Mouse (Mus musculus): ENCODE measurements at regions not wholly inside any gene's neighbourhood (a gene's known extent, or its start where the extent isn't known, plus 50 kb on each side); places are given as distances from the start of the nearest gene placed in this dataset.

DNA sequence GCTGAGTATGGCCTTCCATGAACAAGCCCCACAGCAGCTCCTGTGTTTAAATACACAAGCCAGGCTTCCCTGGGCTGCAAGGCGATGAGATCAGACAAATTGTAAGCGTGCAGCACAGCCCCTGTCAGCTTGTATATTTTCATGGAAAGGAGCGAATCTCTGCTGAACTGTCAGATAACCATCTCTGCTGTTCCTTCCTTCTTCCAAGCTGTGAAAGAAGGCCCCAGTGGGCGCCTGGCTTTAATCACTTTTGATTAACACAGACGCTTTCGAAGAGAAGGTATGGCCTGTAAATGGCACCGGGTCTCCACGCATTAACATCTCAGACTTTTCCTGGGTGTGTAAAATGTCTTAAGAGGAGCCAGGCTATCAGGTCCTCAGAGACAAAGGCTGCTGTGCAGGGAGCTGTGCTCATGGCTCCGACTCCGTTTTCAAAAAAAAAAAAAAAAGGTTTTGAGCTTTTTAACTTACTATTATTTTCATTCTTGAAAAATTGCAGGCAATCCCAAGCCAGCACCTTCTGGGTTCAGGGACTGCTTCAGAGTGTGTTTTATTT is 131.9 kb upstream of the Tmem72 start:
- no peak overlapping the region for H3K4me3 ChIP-seq (ENCODE audit: low read depth, low read length)
- 47% methylated on average over 10 of the region's 10 CpGs for WGBS
- no peaks in the 10 kb centered on the region for H3K36me3 ChIP-seq (ENCODE audit: insufficient read depth, low read length)
- no peaks in the 10 kb centered on the region for H3K9me3 ChIP-seq (ENCODE audit: low read length)
- no peak overlapping the region for H3K27ac ChIP-seq (ENCODE audit: low read depth, low read length)
- H3K9ac ChIP-seq (replicated peaks; ENCODE audit: low read length, poor library complexity, severe bottlenecking), result no peak overlapping the region
- no peaks in the 10 kb centered on the region for H3K4me1 ChIP-seq (ENCODE audit: insufficient read depth, low read length)
- no peaks in the 10 kb centered on the region for H3K27me3 ChIP-seq (ENCODE audit: insufficient read depth, low read length)
- TF ChIP-seq CTCF (IDR thresholded peaks at IDR 0.05), result no peak
- no peak overlapping the region for H3K4me2 ChIP-seq (ENCODE audit: low read depth, low read length, poor library complexity, severe bottlenecking)
- no peak for DNase-seq (ENCODE audit: low spot score)
- ATAC-seq (ENCODE audit: low FRiP score), result no peak

GRCm38 (mm10) chr6:116854029-116854428 is 137.3 kb upstream of the Tmem72 start:
- no peak overlapping the region for H3K4me2 ChIP-seq (ENCODE audit: low read depth, low read length, poor library complexity, severe bottlenecking)
- H3K27me3 ChIP-seq (ENCODE audit: insufficient read depth, low read length), result no peaks in the 10 kb centered on the region
- H3K36me3 ChIP-seq (ENCODE audit: insufficient read depth, low read length), result no peaks in the 10 kb centered on the region
- H3K9ac ChIP-seq (replicated peaks; ENCODE audit: low read length, poor library complexity, severe bottlenecking), result no peak overlapping the region
- DNase-seq (ENCODE audit: low spot score) (no peak), ATAC-seq (ENCODE audit: low FRiP score) (no peak)
- H3K27ac ChIP-seq (ENCODE audit: low read depth, low read length), result no peak overlapping the region
- no peak overlapping the region for H3K4me3 ChIP-seq (ENCODE audit: low read depth, low read length)
- H3K4me1 ChIP-seq (ENCODE audit: insufficient read depth, low read length), result no peaks in the 10 kb centered on the region
- WGBS, result 53% methylated on average over 6 of the region's 6 CpGs
- peak; percentile 29; the same call in 1 of the 2 replicates for TF ChIP-seq CTCF (IDR thresholded peaks at IDR 0.05)
- no peaks in the 10 kb centered on the region for H3K9me3 ChIP-seq (ENCODE audit: low read length)

DNA sequence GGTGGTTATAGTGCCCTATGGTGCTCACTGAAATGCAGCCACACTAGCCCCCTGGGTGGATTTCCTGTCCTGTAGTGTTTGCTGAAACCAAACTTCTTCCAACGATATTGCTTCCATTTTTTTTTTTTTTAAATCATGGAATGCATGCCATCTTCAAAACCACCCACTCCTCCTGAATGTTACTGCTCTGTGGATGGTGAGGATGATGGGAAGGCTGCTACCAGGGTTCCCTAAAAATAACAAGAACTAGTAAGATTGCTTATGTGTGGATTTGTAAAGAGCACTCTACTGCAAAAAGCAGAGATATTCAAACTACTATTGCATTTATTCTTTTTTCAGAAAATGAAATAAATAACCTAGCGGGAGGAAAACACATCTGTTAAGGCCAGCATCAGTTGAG is 139.4 kb upstream of the Tmem72 start:
- no peak for TF ChIP-seq CTCF (IDR thresholded peaks at IDR 0.05)
- H3K4me3 ChIP-seq (ENCODE audit: low read depth, low read length), result no peak overlapping the region
- H3K27ac ChIP-seq (ENCODE audit: low read depth, low read length), result no peak overlapping the region
- H3K9me3 ChIP-seq (ENCODE audit: low read length), result no peaks in the 10 kb centered on the region
- no peak overlapping the region for H3K4me2 ChIP-seq (ENCODE audit: low read depth, low read length, poor library complexity, severe bottlenecking)
- H3K9ac ChIP-seq (replicated peaks; ENCODE audit: low read length, poor library complexity, severe bottlenecking), result no peak overlapping the region
- ATAC-seq (ENCODE audit: low FRiP score) (no peak), DNase-seq (ENCODE audit: low spot score) (no peak)
- H3K4me1 ChIP-seq (ENCODE audit: insufficient read depth, low read length), result no peaks in the 10 kb centered on the region
- 89% methylated on average over 2 of the region's 2 CpGs for WGBS
- H3K36me3 ChIP-seq (ENCODE audit: insufficient read depth, low read length), result no peaks in the 10 kb centered on the region
- H3K27me3 ChIP-seq (ENCODE audit: insufficient read depth, low read length), result no peaks in the 10 kb centered on the region

- WGBS, result 93% methylated on average over 1 of the region's 1 CpGs
- no peak for TF ChIP-seq CTCF (IDR thresholded peaks at IDR 0.05)
- H3K4me2 ChIP-seq (ENCODE audit: low read depth, low read length, poor library complexity, severe bottlenecking), result no peak overlapping the region
- no peak overlapping the region for H3K9ac ChIP-seq (replicated peaks; ENCODE audit: low read length, poor library complexity, severe bottlenecking)
- DNase-seq (ENCODE audit: low spot score) (no peak), ATAC-seq (ENCODE audit: low FRiP score) (no peak)
- H3K27ac ChIP-seq (ENCODE audit: low read depth, low read length), result no peak overlapping the region
- H3K27me3 ChIP-seq (ENCODE audit: insufficient read depth, low read length), result no peaks in the 10 kb centered on the region
- no peaks in the 10 kb centered on the region for H3K4me1 ChIP-seq (ENCODE audit: insufficient read depth, low read length)
- no peaks in the 10 kb centered on the region for H3K36me3 ChIP-seq (ENCODE audit: insufficient read depth, low read length)
- no peaks in the 10 kb centered on the region for H3K9me3 ChIP-seq (ENCODE audit: low read length)
- H3K4me3 ChIP-seq (ENCODE audit: low read depth, low read length), result no peak overlapping the region
Observed at GRCm38 (mm10) chr6:116856917-116857491, 140.3 kb upstream of the Tmem72 start.

DNA sequence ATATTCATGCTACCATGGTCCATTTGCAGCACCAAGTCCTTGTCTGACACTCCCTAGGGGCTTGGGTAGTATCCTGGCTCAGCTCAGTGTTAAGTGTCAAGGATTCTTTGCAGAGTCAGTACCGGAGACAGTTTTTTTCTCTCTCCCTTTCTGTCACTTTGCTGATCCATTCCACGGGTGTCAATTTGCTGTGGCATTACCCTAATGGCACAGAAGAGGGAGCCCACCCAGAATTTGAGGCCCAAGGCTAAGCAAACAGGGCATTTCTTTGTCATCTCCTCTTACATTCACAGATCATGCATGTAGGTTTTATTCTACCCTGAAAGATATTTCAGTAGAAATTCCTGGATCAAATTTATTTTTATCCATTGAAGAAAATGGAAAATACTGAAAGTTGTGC is 146.4 kb upstream of the Tmem72 start:
- TF ChIP-seq CTCF (IDR thresholded peaks at IDR 0.05), result peak; percentile 51
- ATAC-seq (ENCODE audit: low FRiP score), result no peak
- H3K27ac ChIP-seq (ENCODE audit: low read depth, low read length), result no peak overlapping the region

DNA sequence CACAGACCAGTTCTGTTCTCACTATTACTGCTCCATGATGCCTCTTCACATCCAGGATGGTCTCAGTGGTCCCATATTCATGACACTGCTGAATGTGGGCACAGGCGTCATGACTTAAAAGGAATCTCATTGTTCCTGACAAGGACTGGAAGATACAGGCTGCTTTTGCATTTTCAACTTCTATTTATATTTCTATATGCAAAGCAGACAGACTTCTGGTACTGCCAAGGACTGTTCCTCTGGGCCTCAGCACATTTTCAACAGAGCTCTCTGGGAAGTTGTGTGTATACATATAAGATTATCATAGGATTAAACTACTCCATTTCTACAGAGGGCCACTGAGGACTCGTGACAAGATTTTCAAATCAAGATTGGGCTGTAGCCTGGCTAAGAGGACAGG is 146.9 kb upstream of the Tmem72 start:
- no peaks in the 10 kb centered on the region for H3K27me3 ChIP-seq (ENCODE audit: insufficient read depth, low read length)
- WGBS, result 75% methylated on average over 2 of the region's 2 CpGs
- no peak overlapping the region for H3K9ac ChIP-seq (replicated peaks; ENCODE audit: low read length, poor library complexity, severe bottlenecking)
- ATAC-seq (ENCODE audit: low FRiP score), result no peak
- H3K4me2 ChIP-seq (ENCODE audit: low read depth, low read length, poor library complexity, severe bottlenecking), result no peak overlapping the region
- H3K4me1 ChIP-seq (ENCODE audit: insufficient read depth, low read length), result no peaks in the 10 kb centered on the region
- TF ChIP-seq CTCF (IDR thresholded peaks at IDR 0.05), result no peak
- no peak for DNase-seq (ENCODE audit: low spot score)
- H3K4me3 ChIP-seq (ENCODE audit: low read depth, low read length), result no peak overlapping the region
- H3K9me3 ChIP-seq (ENCODE audit: low read length), result no peaks in the 10 kb centered on the region
- H3K36me3 ChIP-seq (ENCODE audit: insufficient read depth, low read length), result no peaks in the 10 kb centered on the region
- no peak overlapping the region for H3K27ac ChIP-seq (ENCODE audit: low read depth, low read length)

More for the DNA sequence above, 146.4 kb upstream of the Tmem72 start:
- Histone ChIP-seq H3K9ac (replicated peaks; ENCODE audit: low read length, poor library complexity, severe bottlenecking) (no peak overlapping the region), H3K9me3 (ENCODE audit: low read length) (no peaks in the 10 kb centered on the region), H3K4me2 (ENCODE audit: low read depth, low read length, poor library complexity, severe bottlenecking) (no peak overlapping the region), H3K36me3 (ENCODE audit: insufficient read depth, low read length) (no peaks in the 10 kb centered on the region), H3K4me3 (ENCODE audit: low read depth, low read length) (no peak overlapping the region), H3K27me3 (ENCODE audit: insufficient read depth, low read length) (no peaks in the 10 kb centered on the region), H3K4me1 (ENCODE audit: insufficient read depth, low read length) (no peaks in the 10 kb centered on the region)
- peak; percentile 12 for DNase-seq (ENCODE audit: low spot score)
- WGBS, result 30% methylated on average over 2 of the region's 2 CpGs
